Mouse (Mus musculus) lung, adult 2 months (tissue): ENCODE measurements around the gene Cbx4.

Experiments
- CTCF ChIP-seq: fragments of 200-500 bp; IDR thresholded peaks from 2 replicates; pipeline ENCODE4 v1.5.1; 2011; ENCODE audit warnings: mild to moderate bottlenecking, low read length, control low read depth; ENCODE audit not compliant: insufficient read depth
- POLR2A ChIP-seq: fragments of 200-500 bp; IDR thresholded peaks from 2 replicates; pipeline ENCODE4 v1.6.1; 2011; ENCODE audit warnings: low read depth, mild to moderate bottlenecking, control low read depth, low read length, borderline replicate concordance; ENCODE audit errors: extremely low read depth

GRCm38 (mm10) chr11:119106289-119106688, 20.3 kb upstream of the Cbx4 start:
- TF ChIP-seq CTCF (no peak), POLR2A (no peak)
